12 mouse cellular contexts compared by ENCODE assay signal in genomic region chr14:27875991-27876411, GRCm38 (mm10).
DNase-seq lines count a peak whose midpoint lies in the region; ATAC-seq lines count a peak whose summit lies in the region.
"Had no signal": no experiment of that assay in that cellular context is flagged by ENCODE, and none has a peak within 500 bp of the region (broad histone marks: within the 10 kb centered on the region; RNA-seq: fewer than 3 reads in every experiment).

No protein-coding gene starts in this region.

- intact Hi-C loops in left cerebral cortex, postnatal 25 days (cut with DNase I), result loop anchor here (2.0 kb wide), 2 partner anchors 15 to 23 kb away; no protein-coding TSS in a partner anchor

- no peak for ATAC-seq in forebrain, embryonic 14.5 days
- no peak for ATAC-seq in forebrain, embryonic 12.5 days (ENCODE audit: low FRiP score)
- no peak for ATAC-seq in midbrain, embryonic 16.5 days

- no peaks in the 10 kb centered on the region for H3K36me3 ChIP-seq in forebrain, embryonic 14.5 days (ENCODE audit: control insufficient read depth, insufficient read depth, low read length)
- no peaks in the 10 kb centered on the region for H3K36me3 ChIP-seq in forebrain, embryonic 12.5 days (replicated peaks)
- no peaks in the 10 kb centered on the region for H3K36me3 ChIP-seq in midbrain, embryonic 16.5 days (ENCODE audit: control insufficient read depth, insufficient read depth, low read length)
- H3K36me3 ChIP-seq in midbrain, embryonic 10.5 days, result no peaks in the 10 kb centered on the region
- H3K36me3 ChIP-seq: embryonic facial prominence, embryonic 10.5 days; limb, embryonic 13.5 days had no signal

- WGBS in forebrain, embryonic 14.5 days, result 51% methylated on average over 13 of the region's 13 CpGs
- WGBS in forebrain, embryonic 12.5 days, result 62% methylated on average over 13 of the region's 13 CpGs
- WGBS in midbrain, embryonic 16.5 days, result 62% methylated on average over 13 of the region's 13 CpGs
- WGBS in midbrain, embryonic 10.5 days, result 81% methylated on average over 13 of the region's 13 CpGs

- H3K4me2 ChIP-seq in forebrain, embryonic 14.5 days (ENCODE audit: low read length), result peak overlapping the region; percentile 23; the same call in 1 of the 2 replicates
- H3K4me2 ChIP-seq in forebrain, embryonic 12.5 days, result no peak overlapping the region
- peak overlapping the region; percentile 41 for H3K4me2 ChIP-seq in midbrain, embryonic 16.5 days (ENCODE audit: low read length)
- H3K4me2 ChIP-seq: limb, embryonic 13.5 days had no signal

- H3K4me3 ChIP-seq in forebrain, embryonic 14.5 days (ENCODE audit: low read depth, low read length), result no peak overlapping the region
- H3K4me3 ChIP-seq in forebrain, embryonic 12.5 days (replicated peaks), result no peak overlapping the region
- H3K4me3 ChIP-seq in midbrain, embryonic 16.5 days (ENCODE audit: low read depth, low read length), result no peak overlapping the region
- H3K4me3 ChIP-seq in midbrain, embryonic 10.5 days, result no peak overlapping the region
- H3K4me3 ChIP-seq: embryonic facial prominence, embryonic 10.5 days; limb, embryonic 13.5 days had no signal

- H3K9me3 ChIP-seq in forebrain, embryonic 14.5 days (replicated peaks; ENCODE audit: control insufficient read depth, low read length), result no peaks in the 10 kb centered on the region
- no peaks in the 10 kb centered on the region for H3K9me3 ChIP-seq in forebrain, embryonic 12.5 days
- H3K9me3 ChIP-seq in midbrain, embryonic 16.5 days (replicated peaks; ENCODE audit: control insufficient read depth, low read length, poor library complexity, severe bottlenecking), result no peaks in the 10 kb centered on the region
- no peaks in the 10 kb centered on the region for H3K9me3 ChIP-seq in midbrain, embryonic 10.5 days (replicated peaks)
- H3K9me3 ChIP-seq: embryonic facial prominence, embryonic 10.5 days; limb, embryonic 13.5 days had no signal

- H3K27me3 ChIP-seq in forebrain, embryonic 14.5 days (replicated peaks; ENCODE audit: control insufficient read depth, insufficient read depth, low read length), result no peaks in the 10 kb centered on the region
- peaks cover 19% of the 10 kb centered on the region for H3K27me3 ChIP-seq in forebrain, embryonic 12.5 days
- H3K27me3 ChIP-seq in midbrain, embryonic 16.5 days (ENCODE audit: control insufficient read depth, insufficient read depth, low read depth, low read length), result no peaks in the 10 kb centered on the region
- H3K27me3 ChIP-seq in midbrain, embryonic 10.5 days (ENCODE audit: low read depth, poor library complexity, severe bottlenecking), result no peaks in the 10 kb centered on the region

- H3K27ac ChIP-seq in forebrain, embryonic 14.5 days (ENCODE audit: low read depth, low read length), result no peak overlapping the region
- no peak overlapping the region for H3K27ac ChIP-seq in forebrain, embryonic 12.5 days
- H3K27ac ChIP-seq in midbrain, embryonic 16.5 days (ENCODE audit: low read length), result no peak overlapping the region
- H3K27ac ChIP-seq in midbrain, embryonic 10.5 days (replicated peaks), result no peak overlapping the region
- H3K27ac ChIP-seq: embryonic facial prominence, embryonic 10.5 days; limb, embryonic 13.5 days had no signal

- H3K4me1 ChIP-seq in forebrain, embryonic 14.5 days (ENCODE audit: control insufficient read depth, insufficient read depth, low read length), result peaks cover 11% of the 10 kb centered on the region
- H3K4me1 ChIP-seq in forebrain, embryonic 12.5 days, result peaks cover 11% of the 10 kb centered on the region
- H3K4me1 ChIP-seq in midbrain, embryonic 16.5 days (ENCODE audit: control insufficient read depth, insufficient read depth, low read length), result peaks cover 11% of the 10 kb centered on the region
- peaks cover 15% of the 10 kb centered on the region for H3K4me1 ChIP-seq in midbrain, embryonic 10.5 days

- no peak overlapping the region for H3K9ac ChIP-seq in forebrain, embryonic 14.5 days (ENCODE audit: low read length)
- H3K9ac ChIP-seq in forebrain, embryonic 12.5 days, result no peak overlapping the region
- H3K9ac ChIP-seq in midbrain, embryonic 16.5 days (ENCODE audit: low read depth, low read length), result no peak overlapping the region
- H3K9ac ChIP-seq: limb, embryonic 13.5 days had no signal

- peak; percentile 30 for DNase-seq in forebrain, embryonic 14.5 days (ENCODE audit: low spot score)
- DNase-seq in midbrain, embryonic 10.5 days (ENCODE audit: low spot score), result no peak
- peak; percentile 68 to 90 for DNase-seq in left cerebral cortex, postnatal 25 days (ENCODE audit: low spot score in 2 of 2)
- DNase-seq in telencephalon, adult 2 months (ENCODE audit: low read depth, low spot score), result peak; percentile 87
- DNase-seq in ovary, postnatal 10 days (ENCODE audit: low spot score), result no peak
- no peak for DNase-seq in natural killer cell, adult 2 months (ENCODE audit: low spot score in 2 of 2)
- DNase-seq: gastrocnemius, postnatal 36 days; lung, postnatal 14 days had no signal

Comparison
In these comparisons a context has a peak if more than half of its experiments do, and no peak if none do; other contexts are left out.
1. DNase-seq: peak in forebrain, embryonic 14.5 days (single experiment), left cerebral cortex, postnatal 25 days (2 of 2) and telencephalon, adult 2 months (single experiment); none in midbrain, embryonic 10.5 days (single experiment), ovary, postnatal 10 days (single experiment) and natural killer cell, adult 2 months (0 of 2).